In genomic region chr9:101280211-101280610, GRCm38 (mm10) we compare ENCODE assay signal across 13 mouse cellular contexts.
"Had no signal": no experiment of that assay in that cellular context is flagged by ENCODE, and none has a peak within 500 bp of the region (broad histone marks: within the 10 kb centered on the region; RNA-seq: fewer than 3 reads in every experiment).

No protein-coding gene starts in this region.

- H3K4me2 ChIP-seq: intestine, embryonic 15.5 days; limb, embryonic 12.5 days; limb, embryonic 15.5 days; liver, embryonic 11.5 days; liver, embryonic 15.5 days; midbrain, embryonic 11.5 days had no signal

- H3K4me1 ChIP-seq: intestine, embryonic 15.5 days; limb, embryonic 12.5 days; limb, embryonic 15.5 days; liver, embryonic 15.5 days had no signal

- H3K9me3 ChIP-seq: intestine, embryonic 15.5 days; limb, embryonic 12.5 days; limb, embryonic 15.5 days; liver, embryonic 15.5 days had no signal

- H3K9ac ChIP-seq: intestine, embryonic 15.5 days; limb, embryonic 12.5 days; limb, embryonic 15.5 days; liver, embryonic 15.5 days had no signal

- DNase-seq: kidney, postnatal 4 days; lung, adult 2 months; lung, postnatal 14 days; lung, postnatal 4 days; midbrain, embryonic 14.5 days; thymus, adult 18-20 months; thymus, postnatal 36 days had no signal

- H3K27ac ChIP-seq: intestine, embryonic 15.5 days; limb, embryonic 12.5 days; limb, embryonic 15.5 days; liver, embryonic 15.5 days had no signal

- H3K36me3 ChIP-seq: intestine, embryonic 15.5 days; limb, embryonic 12.5 days; limb, embryonic 15.5 days; liver, embryonic 15.5 days had no signal

- H3K4me3 ChIP-seq: intestine, embryonic 15.5 days; limb, embryonic 12.5 days; limb, embryonic 15.5 days; liver, embryonic 15.5 days had no signal

- H3K27me3 ChIP-seq: intestine, embryonic 15.5 days; limb, embryonic 12.5 days; limb, embryonic 15.5 days; liver, embryonic 15.5 days had no signal

- ATAC-seq: intestine, embryonic 15.5 days had no signal
